Mouse (Mus musculus): Measurements from ENCODE around the gene Tmem184b. TPM values are rescaled to one million over a fixed set of nuclear protein-coding genes. Genes with fewer than 3 reads are reported as not detected.

Tmem184b gene
- total and polyA plus RNA-seq, 2 experiments from 2014 or later, result 30.3 to 41.9 TPM

DNA sequence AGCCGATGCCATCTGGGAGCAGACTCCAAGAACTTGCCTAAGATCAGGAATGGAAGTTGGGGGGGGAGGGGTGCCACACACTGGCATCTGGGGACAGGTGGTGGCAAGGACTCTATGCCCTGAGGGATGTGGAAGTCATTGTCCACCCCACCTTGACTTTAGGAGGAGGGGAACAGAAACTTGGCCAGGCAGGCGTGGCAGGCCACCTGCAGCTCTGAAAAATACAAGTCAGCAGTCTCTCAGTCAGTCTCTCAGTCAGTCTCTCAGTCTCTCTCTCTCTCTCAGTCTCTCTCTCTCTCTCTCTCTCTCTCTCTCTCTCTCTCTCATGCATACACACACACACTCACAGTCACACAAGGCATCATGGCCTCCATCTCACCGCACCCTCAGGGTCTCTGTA lies 14.9 kb upstream of the Tmem184b start:
- peaks cover 61% of the 10 kb centered on the region for H3K36me3 ChIP-seq (ENCODE audit: insufficient read depth)

DNA sequence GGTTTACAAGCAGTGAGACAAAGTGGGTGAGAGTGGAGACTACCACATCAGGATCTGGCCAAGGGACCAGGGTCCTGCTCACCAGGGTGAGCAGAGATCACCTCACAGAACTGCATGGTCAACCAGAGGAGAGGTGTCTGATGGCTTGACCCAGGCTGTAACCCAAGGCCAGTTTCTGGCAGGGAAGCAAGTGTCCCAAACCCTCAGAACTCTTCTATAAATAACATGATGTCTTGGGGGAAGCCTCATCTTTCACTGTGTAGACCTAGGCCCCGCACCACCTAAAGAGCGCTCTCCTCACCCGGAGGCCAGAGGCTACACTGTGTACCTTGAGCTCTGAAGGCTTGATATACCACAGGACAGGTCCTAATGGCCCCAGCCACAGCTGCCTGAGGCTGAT lies 14.0 kb upstream of the Tmem184b start:
- H3K4me2 ChIP-seq (ENCODE audit: low read depth), result no peak overlapping the region
- no peak for ATAC-seq
- H3K4me1 ChIP-seq (ENCODE audit: insufficient read depth), result no peaks in the 10 kb centered on the region
- no peak overlapping the region for H3K9ac ChIP-seq
- WGBS, result 95% methylated on average over 3 of the region's 3 CpGs
- TF ChIP-seq CTCF (IDR thresholded peaks at IDR 0.05; ENCODE audit: low read depth), result no peak
- H3K27me3 ChIP-seq (ENCODE audit: insufficient read depth, low read length), result no peaks in the 10 kb centered on the region
- peaks cover 52% of the 10 kb centered on the region for H3K36me3 ChIP-seq (ENCODE audit: insufficient read depth)
- no peak overlapping the region for H3K27ac ChIP-seq (ENCODE audit: low read depth, low read length)
- no peaks in the 10 kb centered on the region for H3K9me3 ChIP-seq (ENCODE audit: low read length)
- no peak overlapping the region for H3K4me3 ChIP-seq (ENCODE audit: low read depth, low read length)
- no peak for DNase-seq

More for the DNA sequence above, 14.9 kb upstream of the Tmem184b start:
- no peak overlapping the region for H3K9ac ChIP-seq
- WGBS, result 85% methylated on average over 3 of the region's 3 CpGs
- no peaks in the 10 kb centered on the region for H3K9me3 ChIP-seq (ENCODE audit: low read length)
- H3K27ac ChIP-seq (ENCODE audit: low read depth, low read length), result no peak overlapping the region
- H3K4me2 ChIP-seq (ENCODE audit: low read depth), result no peak overlapping the region
- TF ChIP-seq CTCF (IDR thresholded peaks at IDR 0.05; ENCODE audit: low read depth), result no peak
- no peak for DNase-seq
- no peak overlapping the region for H3K4me3 ChIP-seq (ENCODE audit: low read depth, low read length)
- ATAC-seq, result no peak
- H3K4me1 ChIP-seq (ENCODE audit: insufficient read depth), result no peaks in the 10 kb centered on the region
- H3K27me3 ChIP-seq (ENCODE audit: insufficient read depth, low read length), result no peaks in the 10 kb centered on the region

DNA sequence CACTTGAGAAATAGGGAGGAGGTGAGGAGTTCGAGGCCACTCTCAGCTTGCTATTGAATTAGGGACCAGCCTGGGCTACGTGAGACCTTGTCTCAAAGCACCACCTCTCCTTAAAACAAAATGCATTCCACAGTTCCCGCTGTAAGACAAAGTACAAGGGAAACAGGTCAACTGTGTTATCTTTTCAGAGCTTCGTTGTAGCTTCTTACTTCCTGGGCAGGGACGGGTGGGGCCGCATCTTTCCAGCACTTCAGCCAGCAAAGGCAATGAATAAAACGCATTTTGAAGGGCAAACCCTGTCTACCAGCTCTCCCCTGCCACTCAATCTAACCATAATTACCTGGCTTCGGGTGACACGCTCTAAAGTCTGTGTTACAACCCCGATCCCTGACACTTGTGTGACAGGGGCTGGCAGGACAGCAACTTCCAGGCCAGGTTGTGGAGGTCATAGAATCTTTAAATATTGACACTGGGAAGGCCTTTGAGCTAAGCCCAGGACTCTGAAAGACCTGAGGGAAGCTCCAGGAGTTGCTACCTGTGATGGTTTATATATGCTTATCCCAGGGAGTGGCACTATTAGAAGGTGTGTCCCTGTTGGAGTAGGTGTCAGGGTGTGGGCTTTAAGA lies 13.2 kb upstream of the Tmem184b start:
- Histone ChIP-seq H3K36me3 (ENCODE audit: insufficient read depth) (peaks cover 44% of the 10 kb centered on the region), H3K4me3 (ENCODE audit: low read depth, low read length) (no peak overlapping the region), H3K4me2 (ENCODE audit: low read depth) (no peak overlapping the region), H3K27me3 (ENCODE audit: insufficient read depth, low read length) (no peaks in the 10 kb centered on the region), H3K27ac (ENCODE audit: low read depth, low read length) (no peak overlapping the region), H3K9ac (no peak overlapping the region), H3K9me3 (ENCODE audit: low read length) (no peaks in the 10 kb centered on the region), H3K4me1 (ENCODE audit: insufficient read depth) (no peaks in the 10 kb centered on the region)
- DNase-seq (no peak), ATAC-seq (no peak)
- WGBS, result 95% methylated on average over 10 of the region's 10 CpGs
- no peak for TF ChIP-seq CTCF (IDR thresholded peaks at IDR 0.05; ENCODE audit: low read depth)

DNA sequence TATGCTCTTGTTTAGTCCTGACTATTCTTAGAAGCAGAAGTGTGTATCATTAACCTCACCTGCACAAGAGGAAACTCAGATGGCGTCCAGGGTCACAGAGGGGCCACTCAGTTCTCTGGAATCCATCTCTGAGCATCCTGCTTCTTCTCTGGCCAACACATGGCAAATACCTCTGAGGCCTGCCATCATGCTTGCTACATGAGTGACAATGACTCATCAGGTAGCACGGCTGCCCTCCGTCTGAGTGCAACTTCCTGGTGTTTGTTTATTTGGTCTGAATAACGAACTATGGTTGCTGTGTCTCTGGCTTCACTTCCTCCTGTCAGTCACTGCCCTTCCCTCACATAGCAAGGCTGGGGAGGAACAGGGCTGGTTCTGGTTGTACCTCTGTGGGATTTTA lies 11.1 kb upstream of the Tmem184b start:
- WGBS, result 64% methylated on average over 4 of the region's 4 CpGs
- H3K4me1 ChIP-seq (ENCODE audit: insufficient read depth), result no peaks in the 10 kb centered on the region
- no peak for TF ChIP-seq CTCF (IDR thresholded peaks at IDR 0.05; ENCODE audit: low read depth)
- H3K9me3 ChIP-seq (ENCODE audit: low read length), result no peaks in the 10 kb centered on the region
- no peak for ATAC-seq
- no peak overlapping the region for H3K27ac ChIP-seq (ENCODE audit: low read depth, low read length)
- no peak overlapping the region for H3K4me3 ChIP-seq (ENCODE audit: low read depth, low read length)
- no peak overlapping the region for H3K9ac ChIP-seq
- H3K4me2 ChIP-seq (ENCODE audit: low read depth), result no peak overlapping the region
- peaks cover 24% of the 10 kb centered on the region for H3K36me3 ChIP-seq (ENCODE audit: insufficient read depth)
- H3K27me3 ChIP-seq (ENCODE audit: insufficient read depth, low read length), result no peaks in the 10 kb centered on the region
- DNase-seq, result no peak

DNA sequence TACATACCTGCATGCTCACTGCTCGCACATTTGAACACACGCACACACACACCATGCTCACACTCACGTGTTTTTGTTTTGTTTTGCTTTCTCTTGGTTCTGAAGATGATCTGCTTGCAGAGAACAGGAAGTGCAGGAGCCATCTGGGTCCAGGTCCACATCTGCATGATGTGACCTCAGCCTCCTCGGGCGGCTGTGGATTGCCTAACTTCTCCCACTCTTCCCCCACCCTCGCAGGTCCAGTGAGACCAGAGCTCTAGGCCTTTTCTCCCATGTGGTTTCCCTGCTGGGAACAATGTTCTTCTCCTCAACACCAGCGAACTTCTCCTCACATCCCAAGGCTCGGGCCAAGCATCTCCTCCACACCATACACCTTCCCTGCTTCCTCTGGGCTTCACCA lies 10.4 kb upstream of the Tmem184b start:
- Histone ChIP-seq H3K4me3 (ENCODE audit: low read depth, low read length) (no peak overlapping the region), H3K9me3 (ENCODE audit: low read length) (no peaks in the 10 kb centered on the region), H3K4me2 (ENCODE audit: low read depth) (no peak overlapping the region), H3K4me1 (ENCODE audit: insufficient read depth) (no peaks in the 10 kb centered on the region), H3K27ac (ENCODE audit: low read depth, low read length) (no peak overlapping the region), H3K36me3 (ENCODE audit: insufficient read depth) (peaks cover 17% of the 10 kb centered on the region), H3K9ac (no peak overlapping the region), H3K27me3 (ENCODE audit: insufficient read depth, low read length) (no peaks in the 10 kb centered on the region)
- ATAC-seq (no peak), DNase-seq (no peak)
- no peak for TF ChIP-seq CTCF (IDR thresholded peaks at IDR 0.05; ENCODE audit: low read depth)
- 82% methylated on average over 8 of the region's 8 CpGs for WGBS

DNA sequence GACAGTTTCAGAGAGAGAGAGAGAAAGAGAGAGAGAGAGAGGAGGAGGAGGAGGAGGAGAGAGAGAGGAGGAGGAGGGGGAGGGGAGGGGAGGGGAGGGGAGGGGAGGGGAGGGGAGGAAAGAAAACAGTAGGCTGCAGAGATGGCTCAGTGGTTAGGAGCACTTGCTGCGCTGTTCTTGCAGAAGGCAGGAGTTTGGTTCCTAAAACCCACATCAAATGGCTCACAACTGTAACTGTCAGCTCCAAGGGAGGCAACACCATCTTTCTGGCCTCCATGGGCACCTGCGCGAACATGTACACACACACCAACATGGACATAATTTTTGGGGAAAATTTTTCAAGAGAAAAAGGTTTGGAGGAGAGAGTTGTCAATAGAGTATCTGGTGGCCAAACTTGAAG lies 9.8 kb upstream of the Tmem184b start:
- Histone ChIP-seq H3K27me3 (ENCODE audit: insufficient read depth, low read length) (no peaks in the 10 kb centered on the region), H3K4me3 (ENCODE audit: low read depth, low read length) (no peak overlapping the region), H3K4me1 (ENCODE audit: insufficient read depth) (no peaks in the 10 kb centered on the region), H3K9me3 (ENCODE audit: low read length) (no peaks in the 10 kb centered on the region), H3K9ac (no peak overlapping the region), H3K27ac (ENCODE audit: low read depth, low read length) (no peak overlapping the region), H3K36me3 (ENCODE audit: insufficient read depth) (peaks cover 11% of the 10 kb centered on the region), H3K4me2 (ENCODE audit: low read depth) (no peak overlapping the region)
- DNase-seq (no peak), ATAC-seq (no peak)
- TF ChIP-seq CTCF (IDR thresholded peaks at IDR 0.05; ENCODE audit: low read depth), result no peak
- 97% methylated on average over 3 of the region's 3 CpGs for WGBS

DNA sequence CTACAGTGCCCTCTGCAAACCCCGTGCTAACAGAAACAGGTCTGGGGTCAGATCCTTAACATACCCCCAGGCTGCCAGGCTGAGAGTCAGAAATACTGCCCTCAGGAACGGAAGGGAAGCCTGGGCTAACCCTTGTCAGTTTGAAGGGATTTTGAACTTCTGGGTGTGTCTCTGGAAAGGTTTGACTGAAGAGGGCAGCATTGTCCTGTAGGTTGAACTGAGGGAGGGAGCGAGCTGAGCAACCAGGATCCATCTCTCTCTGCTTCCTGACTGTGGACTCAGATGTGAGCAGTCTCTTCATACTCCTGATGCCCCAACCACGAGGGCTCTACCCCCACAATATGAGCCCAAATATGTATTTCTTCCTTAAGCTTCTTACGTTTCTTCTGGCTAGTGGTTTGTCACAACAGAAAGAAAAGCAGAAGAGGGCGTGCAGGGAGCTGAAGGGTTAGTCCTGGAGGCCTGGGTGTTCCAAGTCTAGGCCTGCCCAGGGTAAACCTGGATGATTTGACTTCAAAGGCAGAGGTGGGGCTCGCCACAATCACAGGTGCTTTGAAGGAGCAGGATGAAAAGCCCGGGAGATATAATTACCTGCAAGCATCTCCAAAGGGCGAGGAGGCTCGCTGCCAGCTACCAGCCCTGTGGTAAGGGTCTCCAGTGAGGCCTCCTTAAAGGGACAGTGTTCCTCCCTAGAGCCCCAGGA lies 8.1 kb upstream of the Tmem184b start:
- no peak overlapping the region for H3K4me3 ChIP-seq (ENCODE audit: low read depth, low read length)
- no peak overlapping the region for H3K27ac ChIP-seq (ENCODE audit: low read depth, low read length)
- no peaks in the 10 kb centered on the region for H3K9me3 ChIP-seq (ENCODE audit: low read length)
- H3K4me1 ChIP-seq (ENCODE audit: insufficient read depth), result no peaks in the 10 kb centered on the region
- no peaks in the 10 kb centered on the region for H3K36me3 ChIP-seq (ENCODE audit: insufficient read depth)
- ATAC-seq, result no peak
- no peak for TF ChIP-seq CTCF (IDR thresholded peaks at IDR 0.05; ENCODE audit: low read depth)
- 54% methylated on average over 10 of the region's 10 CpGs for WGBS
- no peaks in the 10 kb centered on the region for H3K27me3 ChIP-seq (ENCODE audit: insufficient read depth, low read length)
- no peak overlapping the region for H3K4me2 ChIP-seq (ENCODE audit: low read depth)
- no peak for DNase-seq
- no peak overlapping the region for H3K9ac ChIP-seq

Measured in forebrain, postnatal 0 days (tissue).